Mouse (Mus musculus) embryonic facial prominence, embryonic 13.5 days (tissue): ENCODE data around the gene Mcoln1. TPM values are rescaled to one million over a fixed set of nuclear protein-coding genes. Genes with fewer than 3 reads are reported as not detected.

Experiments used
- ATAC-seq: fragments of 200-750 bp; cut with Nextera tagmentation; 2 replicates; pipeline ENCODE4 v1.8.0; 2017; ENCODE audit warnings: low read depth; ENCODE audit not compliant: insufficient number of reproducible peaks, insufficient read depth, low FRiP score, low TSS enrichment
- H3K27ac ChIP-seq: fragments of 300-500 bp; sonication (generic); 2 replicates; pipeline ENCODE4 v1.5.1; 2015; ENCODE audit warnings: moderate library complexity, mild to moderate bottlenecking, inconsistent platforms
- H3K27me3 ChIP-seq: fragments of 300-500 bp; sonication (generic); 2 replicates; pipeline ENCODE4 v1.6.1; 2015; ENCODE audit warnings: mild to moderate bottlenecking, inconsistent platforms
- H3K36me3 ChIP-seq: fragments of 300-500 bp; sonication (generic); 2 replicates; pipeline ENCODE4 v1.6.1; 2015; ENCODE audit warnings: mild to moderate bottlenecking, inconsistent platforms
- H3K4me1 ChIP-seq: fragments of 300-500 bp; sonication (generic); 2 replicates; pipeline ENCODE4 v1.6.1; 2015; ENCODE audit warnings: inconsistent platforms
- H3K4me2 ChIP-seq: fragments of 300-500 bp; sonication (generic); 2 replicates; pipeline ENCODE4 v1.6.1; 2015; ENCODE audit warnings: moderate library complexity, mild to moderate bottlenecking, inconsistent platforms
- H3K4me3 ChIP-seq: fragments of 300-500 bp; sonication (generic); 2 replicates; pipeline ENCODE4 v1.5.1; 2015; ENCODE audit warnings: mild to moderate bottlenecking, inconsistent platforms
- H3K9ac ChIP-seq: fragments of 300-500 bp; sonication (generic); 2 replicates; pipeline ENCODE4 v1.6.1; 2015; ENCODE audit warnings: mild to moderate bottlenecking, inconsistent platforms
- H3K9me3 ChIP-seq: fragments of 300-500 bp; sonication (generic); 2 replicates; pipeline ENCODE4 v1.6.1; 2016; ENCODE audit warnings: inconsistent platforms
- WGBS: fragments of 180-500 bp; shearing (Covaris S2); methylation state at CpG from one replicate; pipeline ENCODE4 v1.1.7; 2015; ENCODE audit warnings: mixed read lengths; 5-methylcytosine and 5-hydroxymethylcytosine counted together
- polyA plus RNA-seq: library from polyadenylated mRNA; unstranded; fragments of >200 nt; fragmentation: Nextera tagmentation; extraction: Ambion mirVana; gene quantifications from 2 replicates; pipeline ENCODE4 v1.2.1, GENCODE M21; 2015

Mcoln1 gene
- polyA plus RNA-seq, 1 experiment from 2014 or later = 58.3 TPM

- H3K9me3 ChIP-seq = no peaks in the 10 kb centered on the region
- H3K36me3 ChIP-seq = peaks cover 80% of the 10 kb centered on the region
- no peak overlapping the region for H3K27ac ChIP-seq
- no peak overlapping the region for H3K4me3 ChIP-seq
- ATAC-seq = no peak
- no peak overlapping the region for H3K4me2 ChIP-seq
- H3K9ac ChIP-seq = no peak overlapping the region
- 62% methylated on average over 15 of the region's 15 CpGs for WGBS
- H3K4me1 ChIP-seq = no peaks in the 10 kb centered on the region
- H3K27me3 ChIP-seq = no peaks in the 10 kb centered on the region
Observed at GRCm38 (mm10) chr8:3536053-3536841, 36.0 kb downstream of the Mcoln1 start.

DNA sequence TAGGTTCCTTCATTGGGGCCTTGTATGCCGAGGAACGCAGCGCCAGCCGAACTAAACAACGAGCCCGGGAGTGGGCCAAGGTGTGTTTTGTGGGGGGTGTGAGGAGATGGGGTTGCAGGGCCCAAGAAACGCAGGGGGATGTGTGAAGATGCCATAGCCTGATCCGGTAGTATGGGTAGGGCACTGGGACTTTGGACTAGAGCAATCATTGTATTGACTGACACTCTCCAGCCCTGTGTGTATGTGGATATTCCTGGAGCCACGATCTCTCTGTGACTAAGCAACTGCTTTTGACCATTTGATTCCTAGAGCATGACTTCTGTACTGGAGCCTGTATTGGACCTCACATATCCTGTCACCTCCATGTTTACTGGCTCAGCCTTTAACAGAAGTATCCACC, 36.7 kb downstream of the Mcoln1 start:
- Histone ChIP-seq H3K27ac (no peak overlapping the region), H3K36me3 (peaks cover 80% of the 10 kb centered on the region), H3K9me3 (no peaks in the 10 kb centered on the region), H3K4me2 (no peak overlapping the region), H3K4me3 (no peak overlapping the region), H3K27me3 (no peaks in the 10 kb centered on the region), H3K4me1 (no peaks in the 10 kb centered on the region), H3K9ac (no peak overlapping the region)
- 94% methylated on average over 9 of the region's 9 CpGs for WGBS
- no peak for ATAC-seq

DNA sequence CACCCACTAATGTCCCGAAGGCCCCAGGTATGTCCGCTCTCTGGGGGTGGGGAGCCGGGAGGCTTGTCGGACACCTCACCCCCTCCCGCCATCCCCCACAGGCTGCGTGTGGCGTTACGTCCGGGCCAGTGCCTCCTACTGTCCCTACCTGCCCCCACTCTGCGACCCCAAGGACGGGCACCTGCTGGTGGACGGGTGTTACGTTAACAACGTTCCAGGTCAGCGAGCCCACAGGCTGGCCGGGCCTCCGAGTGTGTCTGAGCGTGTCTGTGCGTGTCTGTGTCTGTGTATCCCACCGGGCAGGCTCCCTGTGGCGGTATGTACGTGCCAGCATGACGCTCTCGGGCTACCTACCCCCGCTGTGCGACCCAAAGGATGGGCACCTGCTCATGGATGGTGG, 37.4 kb downstream of the Mcoln1 start:
- Histone ChIP-seq H3K4me3 (no peak overlapping the region), H3K9ac (no peak overlapping the region), H3K27me3 (no peaks in the 10 kb centered on the region), H3K4me2 (no peak overlapping the region), H3K4me1 (no peaks in the 10 kb centered on the region), H3K36me3 (peaks cover 81% of the 10 kb centered on the region), H3K9me3 (no peaks in the 10 kb centered on the region), H3K27ac (no peak overlapping the region)
- no peak for ATAC-seq
- 90% methylated on average over 26 of the region's 26 CpGs for WGBS

- 84% methylated on average over 7 of the region's 7 CpGs for WGBS
- Histone ChIP-seq H3K4me2 (no peak overlapping the region), H3K4me1 (no peaks in the 10 kb centered on the region), H3K9me3 (no peaks in the 10 kb centered on the region), H3K36me3 (peaks cover 90% of the 10 kb centered on the region), H3K9ac (no peak overlapping the region), H3K27me3 (no peaks in the 10 kb centered on the region), H3K27ac (no peak overlapping the region), H3K4me3 (no peak overlapping the region)
- ATAC-seq = no peak
Observed at GRCm38 (mm10) chr8:3539146-3539545, 38.9 kb downstream of the Mcoln1 start.

GRCm38 (mm10) chr8:3540076-3540475, 39.8 kb downstream of the Mcoln1 start:
- Histone ChIP-seq H3K9me3 (no peaks in the 10 kb centered on the region), H3K27me3 (no peaks in the 10 kb centered on the region), H3K27ac (no peak overlapping the region), H3K4me3 (no peak overlapping the region), H3K36me3 (peaks cover 95% of the 10 kb centered on the region), H3K4me1 (no peaks in the 10 kb centered on the region), H3K4me2 (no peak overlapping the region), H3K9ac (no peak overlapping the region)
- WGBS = 83% methylated on average over 4 of the region's 4 CpGs
- ATAC-seq = no peak

DNA sequence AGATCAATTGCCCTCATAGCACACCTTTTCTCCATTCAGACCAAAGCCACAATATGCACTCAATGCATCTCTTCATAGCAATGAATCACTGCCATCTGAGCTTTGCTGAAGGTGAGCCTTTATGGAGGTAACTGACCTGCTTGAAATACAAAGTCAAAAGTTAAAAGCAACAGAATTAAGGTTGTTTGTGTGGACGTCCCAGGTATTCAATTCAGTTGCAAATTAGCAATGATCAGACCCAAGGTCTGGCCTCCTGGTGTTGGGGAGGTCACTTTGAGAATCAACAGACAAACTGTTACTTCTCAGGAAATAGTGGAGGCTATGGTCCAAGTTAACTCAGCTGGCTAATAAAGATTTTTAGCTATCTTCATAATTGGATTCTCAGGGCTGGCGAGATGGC, 46.3 kb downstream of the Mcoln1 start:
- H3K9me3 ChIP-seq = 0 out of 2 replicates have a peak, but pooled peaks cover 5% of the 10 kb centered on the region
- H3K4me3 ChIP-seq = no peak overlapping the region
- no peak overlapping the region for H3K4me2 ChIP-seq
- 90% methylated on average over 2 of the region's 2 CpGs for WGBS
- no peak for ATAC-seq
- no peaks in the 10 kb centered on the region for H3K4me1 ChIP-seq
- no peaks in the 10 kb centered on the region for H3K27me3 ChIP-seq
- no peak overlapping the region for H3K27ac ChIP-seq
- H3K36me3 ChIP-seq = peaks cover 51% of the 10 kb centered on the region
- H3K9ac ChIP-seq = no peak overlapping the region

GRCm38 (mm10) chr8:3552240-3552639, 52.0 kb downstream of the Mcoln1 start:
- Histone ChIP-seq H3K4me2 (no peak overlapping the region), H3K4me1 (no peaks in the 10 kb centered on the region), H3K9ac (no peak overlapping the region), H3K36me3 (no peaks in the 10 kb centered on the region), H3K4me3 (no peak overlapping the region), H3K27me3 (no peaks in the 10 kb centered on the region), H3K9me3 (0 out of 2 replicates have a peak, but pooled peaks cover 2% of the 10 kb centered on the region), H3K27ac (no peak overlapping the region)
- WGBS = 90% methylated on average over 1 of the region's 1 CpGs
- no peak for ATAC-seq

- H3K9ac ChIP-seq = no peak overlapping the region
- no peak overlapping the region for H3K27ac ChIP-seq
- no peaks in the 10 kb centered on the region for H3K36me3 ChIP-seq
- no peaks in the 10 kb centered on the region for H3K4me1 ChIP-seq
- no peak overlapping the region for H3K4me3 ChIP-seq
- no peaks in the 10 kb centered on the region for H3K27me3 ChIP-seq
- H3K9me3 ChIP-seq = no peaks in the 10 kb centered on the region
- ATAC-seq = peak; percentile 96
- 59% methylated on average over 4 of the region's 4 CpGs for WGBS
- no peak overlapping the region for H3K4me2 ChIP-seq
Observed at GRCm38 (mm10) chr8:3556114-3556513, 55.9 kb downstream of the Mcoln1 start.

Other genes starting within 250 kb of the Mcoln1 start
- gene Insr, start 220.8 kb upstream of the Mcoln1 start, polyA plus RNA-seq = 41.8 and 43.4 TPM in 2 replicates
- not detected in 2 replicates for gene A430078G23Rik, start 147.0 kb upstream of the Mcoln1 start, polyA plus RNA-seq
- 10.3 and 11.2 TPM in 2 replicates for gene Arhgef18, start 107.5 kb upstream of the Mcoln1 start, polyA plus RNA-seq
- gene Pex11g, start 32.8 kb upstream of the Mcoln1 start, polyA plus RNA-seq = 4.5 and 5.2 TPM in 2 replicates
- 0.18 TPM in 1 of 2 replicates, not detected in the other for gene Tex45, start 29.6 kb upstream of the Mcoln1 start, polyA plus RNA-seq
- 52.0 and 53.9 TPM in 2 replicates for gene Zfp358, start 7.3 kb upstream of the Mcoln1 start, polyA plus RNA-seq
- gene Pnpla6, start 14.9 kb downstream of the Mcoln1 start, polyA plus RNA-seq = 26.5 and 31.0 TPM in 2 replicates
- 0.48 and 0.76 TPM in 2 replicates for gene C330021F23Rik, start 67.5 kb downstream of the Mcoln1 start, polyA plus RNA-seq
- gene Camsap3, start 86.8 kb downstream of the Mcoln1 start, polyA plus RNA-seq = 8.1 and 9.0 TPM in 2 replicates
- gene Xab2, start 120.9 kb downstream of the Mcoln1 start, polyA plus RNA-seq = 59.2 and 62.2 TPM in 2 replicates
- gene Pet100, start 121.1 kb downstream of the Mcoln1 start, polyA plus RNA-seq = 100 and 112 TPM in 2 replicates
- 0.56 and 0.72 TPM in 2 replicates for gene Pcp2, start 125.1 kb downstream of the Mcoln1 start, polyA plus RNA-seq
- 35.8 and 39.3 TPM in 2 replicates for gene Stxbp2, start 130.5 kb downstream of the Mcoln1 start, polyA plus RNA-seq
- not detected in 2 replicates for gene Retn, start 155.3 kb downstream of the Mcoln1 start, polyA plus RNA-seq
- 0.27 and 0.40 TPM in 2 replicates for gene Mcemp1, start 165.3 kb downstream of the Mcoln1 start, polyA plus RNA-seq
- 13.3 and 18.2 TPM in 2 replicates for gene Fcor, start 171.9 kb downstream of the Mcoln1 start, polyA plus RNA-seq
- gene Trappc5, start 175.8 kb downstream of the Mcoln1 start, polyA plus RNA-seq = 42.0 and 43.0 TPM in 2 replicates
- 0.27 and 0.37 TPM in 2 replicates for gene Fcer2a, start 193.7 kb downstream of the Mcoln1 start, polyA plus RNA-seq
- 0.17 and 0.21 TPM in 2 replicates for gene Clec4g, start 220.2 kb downstream of the Mcoln1 start, polyA plus RNA-seq
- 0.22 TPM in 1 of 2 replicates, not detected in the other for gene Cd209a, start 248.5 kb downstream of the Mcoln1 start, polyA plus RNA-seq